Mouse (Mus musculus): ENCODE results near the gene Nhej1.

Gene Nhej1

GRCm38 (mm10) chr1:75124346-75125321, at the start of gene Nhej1:
Nhej1 (minus strand) TSS chr1:75125200.
- DNase-seq, result peak; percentile 98

GRCm38 (mm10) chr1:75168472-75169464, 43.8 kb upstream of the Nhej1 start, which contains the start of gene Zfand2b:
Zfand2b (plus strand) TSS chr1:75168646.
- peak; percentile 99 for DNase-seq

GRCm38 (mm10) chr1:75168093-75168471, 43.1 kb upstream of the Nhej1 start:
- no peak for DNase-seq

- DNase-seq, result no peak
Observed at GRCm38 (mm10) chr1:75160256-75160617, 35.2 kb upstream of the Nhej1 start.

- DNase-seq, result no peak
Observed at GRCm38 (mm10) chr1:75159540-75160255, 34.7 kb upstream of the Nhej1 start.

GRCm38 (mm10) chr1:75158990-75159389, 34.0 kb upstream of the Nhej1 start:
- no peak for DNase-seq

- no peak for DNase-seq
Observed at GRCm38 (mm10) chr1:75155837-75156236, 30.8 kb upstream of the Nhej1 start.

GRCm38 (mm10) chr1:75148727-75149126, 23.7 kb upstream of the Nhej1 start:
- peak; percentile 60 for DNase-seq

- peak; percentile 78 for DNase-seq
Observed at GRCm38 (mm10) chr1:75147411-75148135, 22.6 kb upstream of the Nhej1 start.

GRCm38 (mm10) chr1:75145589-75145988, 20.6 kb upstream of the Nhej1 start:
- no peak for DNase-seq

- DNase-seq, result peak; percentile 98
Observed at GRCm38 (mm10) chr1:75142301-75143261, 17.6 kb upstream of the Nhej1 start, which contains the start of the genes Cnppd1 and Retreg2. Cnppd1 (minus strand) TSS chr1:75142711. Retreg2 (plus strand) TSS chr1:75142778.

- peak; percentile 71 for DNase-seq
Observed at GRCm38 (mm10) chr1:75141486-75142190, 16.6 kb upstream of the Nhej1 start.

GRCm38 (mm10) chr1:75140601-75141190, 15.7 kb upstream of the Nhej1 start:
- DNase-seq, result peak; percentile 63

GRCm38 (mm10) chr1:75138448-75138847, 13.4 kb upstream of the Nhej1 start:
- peak; percentile 2 for DNase-seq

GRCm38 (mm10) chr1:75136730-75137129, 11.7 kb upstream of the Nhej1 start:
- no peak for DNase-seq

- no peak for DNase-seq
Observed at GRCm38 (mm10) chr1:75136293-75136692, 11.3 kb upstream of the Nhej1 start.

GRCm38 (mm10) chr1:75133421-75134207, 8.6 kb upstream of the Nhej1 start, which contains the start of gene Slc23a3:
Slc23a3 (minus strand) TSS chr1:75133890.
- DNase-seq, result peak; percentile 81

GRCm38 (mm10) chr1:75128641-75129040, 3.6 kb upstream of the Nhej1 start:
- no peak for DNase-seq
